In the genomic region with DNA sequence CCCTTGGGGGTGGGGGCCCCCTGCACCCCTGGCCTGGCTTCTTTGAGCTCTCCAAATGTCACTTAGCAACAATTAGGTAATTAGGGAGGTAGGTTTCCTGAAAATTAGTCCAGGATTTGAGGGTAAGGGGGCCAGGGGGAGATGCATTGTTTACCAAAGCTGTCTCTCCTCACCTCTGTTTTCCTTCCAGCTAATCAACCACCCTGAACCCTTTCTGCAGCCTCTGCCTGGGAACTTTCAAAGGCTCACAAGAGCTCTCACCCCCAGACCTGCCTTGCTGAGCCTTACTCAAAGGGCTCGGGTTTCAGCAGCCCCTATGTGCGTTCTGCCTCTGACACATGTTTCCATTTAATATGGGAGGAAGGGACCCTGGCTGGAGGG, we compare ENCODE assay signal across 8 mouse cellular contexts.
A peak's percentile ranks its signal among the peaks of the same experiment; 100 is the strongest.
DNase-seq lines count a peak whose midpoint lies in the region; ATAC-seq lines count a peak whose summit lies in the region.

No protein-coding gene starts in this region.

- H3K36me3 ChIP-seq in heart, embryonic 13.5 days: no peaks in the 10 kb centered on the region
- H3K36me3 ChIP-seq in hindbrain, embryonic 15.5 days: no peaks in the 10 kb centered on the region
- no peaks in the 10 kb centered on the region for H3K36me3 ChIP-seq in midbrain, embryonic 14.5 days (ENCODE audit: control insufficient read depth, insufficient read depth, low read length)

- peaks cover 19% of the 10 kb centered on the region for H3K4me1 ChIP-seq in heart, embryonic 13.5 days
- H3K4me1 ChIP-seq in hindbrain, embryonic 15.5 days (replicated peaks): peaks cover 16% of the 10 kb centered on the region
- peaks cover 10% of the 10 kb centered on the region for H3K4me1 ChIP-seq in midbrain, embryonic 14.5 days (ENCODE audit: control insufficient read depth, insufficient read depth, low read length)

- 17% methylated on average over 2 of the region's 2 CpGs for WGBS in heart, embryonic 13.5 days
- WGBS in hindbrain, embryonic 15.5 days: 8% methylated on average over 2 of the region's 2 CpGs
- WGBS in midbrain, embryonic 14.5 days: 3% methylated on average over 2 of the region's 2 CpGs

- no peak for DNase-seq in heart, adult 18-20 months
- DNase-seq in embryo, embryonic 11 days: peak; percentile 88
- no peak for DNase-seq in midbrain, embryonic 14.5 days
- DNase-seq in adrenal gland, adult 8-10 months: no peak
- no peak for DNase-seq in cerebellum, adult 9-11 months
- DNase-seq in gastrocnemius, adult 18-20 months (ENCODE audit: low spot score): no peak

- no peak for ATAC-seq in heart, embryonic 13.5 days (ENCODE audit: extremely low read depth, insufficient number of reproducible peaks, low FRiP score, low TSS enrichment)
- ATAC-seq in hindbrain, embryonic 15.5 days (ENCODE audit: low FRiP score, low read depth): peak; percentile 71
- ATAC-seq in midbrain, embryonic 14.5 days (ENCODE audit: low FRiP score, low TSS enrichment): peak; percentile 43

- peak overlapping the region; percentile 47 for H3K4me2 ChIP-seq in heart, embryonic 13.5 days
- no peak overlapping the region for H3K4me2 ChIP-seq in hindbrain, embryonic 15.5 days
- no peak overlapping the region for H3K4me2 ChIP-seq in midbrain, embryonic 14.5 days (ENCODE audit: low read length)

- H3K27me3 ChIP-seq in heart, embryonic 13.5 days (replicated peaks): 0 out of 2 replicates have a peak, but pooled peaks cover 3% of the 10 kb centered on the region
- no peaks in the 10 kb centered on the region for H3K27me3 ChIP-seq in hindbrain, embryonic 15.5 days
- H3K27me3 ChIP-seq in midbrain, embryonic 14.5 days (ENCODE audit: control insufficient read depth, insufficient read depth, low read length): no peaks in the 10 kb centered on the region

- 0 out of 2 replicates have a peak overlapping the region, but pooled peaks have one; percentile 11 for H3K4me3 ChIP-seq in heart, embryonic 13.5 days
- no peak overlapping the region for H3K4me3 ChIP-seq in hindbrain, embryonic 15.5 days
- H3K4me3 ChIP-seq in midbrain, embryonic 14.5 days (replicated peaks; ENCODE audit: low read depth, low read length): no peak overlapping the region

- no peaks in the 10 kb centered on the region for H3K9me3 ChIP-seq in heart, embryonic 13.5 days
- H3K9me3 ChIP-seq in hindbrain, embryonic 15.5 days: no peaks in the 10 kb centered on the region
- H3K9me3 ChIP-seq in midbrain, embryonic 14.5 days (ENCODE audit: control insufficient read depth, low read length): no peaks in the 10 kb centered on the region

- H3K9ac ChIP-seq in heart, embryonic 13.5 days: peak overlapping the region; percentile 65
- no peak overlapping the region for H3K9ac ChIP-seq in hindbrain, embryonic 15.5 days
- 0 out of 2 replicates have a peak overlapping the region, but pooled peaks have one; percentile 13 for H3K9ac ChIP-seq in midbrain, embryonic 14.5 days (replicated peaks; ENCODE audit: low read length)

- peak overlapping the region; percentile 59 for H3K27ac ChIP-seq in heart, embryonic 13.5 days (replicated peaks)
- peak overlapping the region; percentile 78 for H3K27ac ChIP-seq in hindbrain, embryonic 15.5 days (replicated peaks)
- peak overlapping the region; percentile 50; the same call in 1 of the 2 replicates for H3K27ac ChIP-seq in midbrain, embryonic 14.5 days (replicated peaks; ENCODE audit: low read depth, low read length)
